Mouse (Mus musculus) bone marrow macrophage, adult 2 months (primary cell): ENCODE measurements around the gene Ankrd34a.

Experiments
- CTCF ChIP-seq: IDR thresholded peaks from 2 replicates; pipeline ENCODE4 v1.5.1; 2012; ENCODE audit warnings: low read depth, mild to moderate bottlenecking, low read length, moderate library complexity
- POLR2A ChIP-seq: IDR thresholded peaks from 2 replicates; pipeline ENCODE4 v1.6.1; 2012; ENCODE audit warnings: mild to moderate bottlenecking, low read depth, low read length, borderline replicate concordance

DNA sequence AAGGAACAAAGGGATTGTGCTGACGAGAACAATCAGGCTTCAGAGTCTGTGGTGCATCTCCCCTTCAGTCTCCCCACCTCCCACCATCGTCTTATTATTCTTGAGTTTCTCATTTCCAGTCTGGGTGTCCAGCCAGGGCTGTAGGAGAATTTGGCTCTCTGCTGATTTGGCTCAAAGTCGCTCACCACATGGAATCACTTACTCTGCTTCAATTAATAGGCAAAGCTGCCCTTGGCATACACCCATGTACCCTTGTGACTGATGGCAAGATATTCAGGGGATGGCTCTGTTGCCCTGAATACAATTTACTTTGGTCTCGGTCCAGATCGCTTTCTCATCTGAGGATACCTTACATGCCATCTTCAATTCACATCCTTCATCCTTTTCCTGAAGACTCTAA is 6.9 kb downstream of the Ankrd34a start:
- no peak for TF ChIP-seq POLR2A
- TF ChIP-seq CTCF = no peak
